Mouse (Mus musculus): ENCODE results near the gene Slc30a10.

Gene Slc30a10

GRCm38 (mm10) chr1:185515526-185515979, 60.9 kb downstream of the Slc30a10 start:
- Histone ChIP-seq H3K4me3 (replicated peaks; ENCODE audit: low read length) (no peak overlapping the region), H3K9me3 (ENCODE audit: low read length) (no peaks in the 10 kb centered on the region), H3K36me3 (ENCODE audit: insufficient read depth, low read length) (no peaks in the 10 kb centered on the region), H3K4me1 (replicated peaks; ENCODE audit: low read depth, low read length) (peaks cover 6% of the 10 kb centered on the region), H3K27me3 (ENCODE audit: insufficient read depth, low read length) (no peaks in the 10 kb centered on the region)
- no peak for TF ChIP-seq POU5F1 (IDR thresholded peaks at IDR 0.05; ENCODE audit: borderline replicate concordance, low read length)
- TF ChIP-seq CTCF (conservative IDR thresholded peaks at IDR 0.05; ENCODE audit: low read length) = no peak
- TF ChIP-seq NANOG (IDR thresholded peaks at IDR 0.05; ENCODE audit: borderline replicate concordance, low read length) = no peak

GRCm38 (mm10) chr1:185516041-185516440, 61.4 kb downstream of the Slc30a10 start:
- H3K4me1 ChIP-seq (replicated peaks; ENCODE audit: low read depth, low read length) = peaks cover 6% of the 10 kb centered on the region
- no peak overlapping the region for H3K4me3 ChIP-seq (replicated peaks; ENCODE audit: low read length)
- H3K9me3 ChIP-seq (ENCODE audit: low read length) = no peaks in the 10 kb centered on the region
- no peaks in the 10 kb centered on the region for H3K27me3 ChIP-seq (ENCODE audit: insufficient read depth, low read length)
- no peak for TF ChIP-seq NANOG (IDR thresholded peaks at IDR 0.05; ENCODE audit: borderline replicate concordance, low read length)
- TF ChIP-seq CTCF (conservative IDR thresholded peaks at IDR 0.05; ENCODE audit: low read length) = no peak
- no peak for TF ChIP-seq POU5F1 (IDR thresholded peaks at IDR 0.05; ENCODE audit: borderline replicate concordance, low read length)
- H3K36me3 ChIP-seq (ENCODE audit: insufficient read depth, low read length) = no peaks in the 10 kb centered on the region

- H3K36me3 ChIP-seq (ENCODE audit: insufficient read depth, low read length) = no peaks in the 10 kb centered on the region
- no peaks in the 10 kb centered on the region for H3K27me3 ChIP-seq (ENCODE audit: insufficient read depth, low read length)
- H3K4me3 ChIP-seq (replicated peaks; ENCODE audit: low read length) = no peak overlapping the region
- no peaks in the 10 kb centered on the region for H3K9me3 ChIP-seq (ENCODE audit: low read length)
- H3K4me1 ChIP-seq (replicated peaks; ENCODE audit: low read depth, low read length) = peaks cover 6% of the 10 kb centered on the region
- TF ChIP-seq CTCF (conservative IDR thresholded peaks at IDR 0.05; ENCODE audit: low read length) = peak; percentile 43
- no peak for TF ChIP-seq POU5F1 (IDR thresholded peaks at IDR 0.05; ENCODE audit: borderline replicate concordance, low read length)
Observed at GRCm38 (mm10) chr1:185517566-185517965, 62.9 kb downstream of the Slc30a10 start.
